Mouse (Mus musculus) forebrain, postnatal 0 days (tissue): ENCODE measurements at regions not wholly inside any gene's neighbourhood (a gene's known extent, or its start where the extent isn't known, plus 50 kb on each side); places are given as distances from the start of the nearest gene placed in this dataset.

ENCODE experiments used
- ATAC-seq: fragments of 200-750 bp; cut with Nextera tagmentation; 2 replicates; pipeline ENCODE4 v1.8.0; 2017; ENCODE audit warnings: mild to moderate bottlenecking, moderate library complexity
- DNase-seq: peaks from one replicate; pipeline ENCODE4 v3.0.0-alpha.2; 2015
- H3K27ac ChIP-seq: fragments of 300-500 bp; sonication (generic); 2 replicates; pipeline ENCODE4 v1.5.1; 2014; ENCODE audit warnings: low read depth, mild to moderate bottlenecking, antibody characterized with exemption, low read length, moderate library complexity, mixed read lengths
- H3K27me3 ChIP-seq: fragments of 300-500 bp; sonication (generic); 2 replicates; pipeline ENCODE4 v1.6.1; 2014; ENCODE audit warnings: mild to moderate bottlenecking, low read length, mixed read lengths; ENCODE audit not compliant: insufficient read depth
- H3K36me3 ChIP-seq: fragments of 300-500 bp; sonication (generic); 2 replicates; pipeline ENCODE4 v1.6.1; 2014; ENCODE audit warnings: mild to moderate bottlenecking, moderate library complexity; ENCODE audit not compliant: insufficient read depth
- H3K4me1 ChIP-seq: fragments of 300-500 bp; sonication (generic); 2 replicates; pipeline ENCODE4 v1.6.1; 2014; ENCODE audit warnings: antibody characterized with exemption; ENCODE audit not compliant: insufficient read depth
- H3K4me2 ChIP-seq: fragments of 300-500 bp; sonication (generic); 2 replicates; pipeline ENCODE4 v1.6.1; 2014; ENCODE audit warnings: low read depth, mild to moderate bottlenecking, moderate library complexity
- H3K4me3 ChIP-seq: fragments of 300-500 bp; sonication (generic); 2 replicates; pipeline ENCODE4 v1.5.1; 2014; ENCODE audit warnings: low read depth, low read length, mixed read lengths
- H3K9ac ChIP-seq: fragments of 300-500 bp; sonication (generic); 2 replicates; pipeline ENCODE4 v1.6.1; 2014; ENCODE audit warnings: mild to moderate bottlenecking
- H3K9me3 ChIP-seq: fragments of 300-500 bp; sonication (generic); 2 replicates; pipeline ENCODE4 v1.6.1; 2016; ENCODE audit warnings: low read length
- CTCF ChIP-seq: sonication (generic); IDR thresholded peaks from 2 replicates; pipeline ENCODE4 v1.5.1; 2016; ENCODE audit warnings: antibody characterized with exemption, control low read depth, low read depth
- WGBS: fragments of 180-500 bp; shearing (Covaris S2); extraction: QIAGEN DNeasy Blood & Tissue Kit; methylation state at CpG from one replicate; pipeline ENCODE4 v1.1.7; 2014; 5-methylcytosine and 5-hydroxymethylcytosine counted together

DNA sequence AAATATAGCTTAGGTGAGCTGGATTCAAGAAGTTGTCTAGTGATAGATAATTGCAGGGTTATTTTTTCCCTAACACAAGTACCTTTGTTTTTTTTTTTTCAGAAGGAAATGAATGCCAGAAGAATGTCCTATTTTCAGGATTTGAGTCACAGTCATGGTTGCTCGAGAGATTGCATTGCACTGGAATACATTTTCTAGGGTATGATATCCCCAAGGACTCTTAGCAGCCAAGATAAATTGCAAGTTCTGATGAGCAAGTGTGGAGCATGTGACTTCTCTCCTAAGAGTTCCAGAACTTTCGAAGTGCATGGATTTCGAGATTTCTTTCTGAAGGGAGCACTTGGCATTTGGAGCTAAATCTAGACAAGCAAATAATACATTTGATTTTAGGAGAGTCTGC is 140.9 kb upstream of the Tfap2d start:
- H3K27me3 ChIP-seq, result no peaks in the 10 kb centered on the region
- ATAC-seq (no peak), DNase-seq (no peak)
- H3K27ac ChIP-seq, result no peak overlapping the region
- no peaks in the 10 kb centered on the region for H3K4me1 ChIP-seq
- no peak overlapping the region for H3K9ac ChIP-seq
- no peaks in the 10 kb centered on the region for H3K9me3 ChIP-seq
- no peak overlapping the region for H3K4me3 ChIP-seq
- H3K4me2 ChIP-seq, result no peak overlapping the region
- TF ChIP-seq CTCF, result no peak
- H3K36me3 ChIP-seq, result no peaks in the 10 kb centered on the region
- 83% methylated on average over 3 of the region's 3 CpGs for WGBS

DNA sequence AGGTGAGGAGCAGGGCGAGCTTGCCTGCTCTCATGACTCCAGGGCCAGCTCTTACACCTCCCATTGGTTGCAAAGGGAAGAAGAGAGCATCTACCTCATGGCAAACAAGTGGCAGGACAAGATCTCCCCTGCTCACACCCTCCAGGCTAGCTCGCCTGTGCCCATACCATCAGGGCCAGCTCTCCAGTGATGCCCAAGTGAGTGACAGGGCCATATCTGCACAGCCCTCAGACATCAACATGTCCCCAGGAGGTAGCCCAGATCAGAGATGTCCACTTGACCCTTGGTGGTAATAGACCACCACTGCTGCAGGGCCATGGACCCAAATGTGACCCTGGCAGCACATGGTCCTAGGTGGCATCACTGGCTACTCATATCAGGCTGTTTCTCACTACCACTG is 133.9 kb upstream of the Tfap2d start:
- ATAC-seq, result no peak
- DNase-seq, result no peak
- Histone ChIP-seq H3K27me3 (no peaks in the 10 kb centered on the region), H3K27ac (no peak overlapping the region), H3K4me2 (no peak overlapping the region), H3K36me3 (no peaks in the 10 kb centered on the region), H3K9ac (no peak overlapping the region), H3K4me3 (no peak overlapping the region), H3K4me1 (no peaks in the 10 kb centered on the region), H3K9me3 (no peaks in the 10 kb centered on the region)
- 67% methylated on average over 2 of the region's 2 CpGs for WGBS
- TF ChIP-seq CTCF, result no peak

DNA sequence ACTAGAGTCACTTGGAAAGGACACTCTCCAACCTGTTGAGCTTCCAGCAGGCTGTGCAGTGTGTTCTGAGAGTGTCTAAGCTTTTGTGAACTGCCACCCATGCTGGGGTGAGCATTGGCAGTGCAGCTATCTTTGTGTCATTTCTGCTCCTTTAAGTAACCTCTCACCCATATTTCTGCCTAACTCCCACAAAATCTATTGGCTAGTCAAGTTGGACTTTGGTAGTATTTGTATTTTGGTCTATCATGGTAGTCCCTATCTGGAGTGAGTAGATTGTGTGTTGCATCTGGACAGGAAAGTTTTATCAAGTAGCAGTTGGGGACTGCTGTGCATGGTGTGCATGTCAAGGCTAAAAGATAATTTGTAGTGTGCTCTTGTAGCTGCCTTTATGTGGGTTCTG is 132.6 kb upstream of the Tfap2d start:
- no peak overlapping the region for H3K27ac ChIP-seq
- no peaks in the 10 kb centered on the region for H3K36me3 ChIP-seq
- no peak overlapping the region for H3K4me3 ChIP-seq
- H3K9me3 ChIP-seq, result no peaks in the 10 kb centered on the region
- no peak overlapping the region for H3K4me2 ChIP-seq
- no peak overlapping the region for H3K9ac ChIP-seq
- TF ChIP-seq CTCF, result no peak
- H3K27me3 ChIP-seq, result no peaks in the 10 kb centered on the region
- ATAC-seq, result no peak
- H3K4me1 ChIP-seq, result no peaks in the 10 kb centered on the region
- DNase-seq, result no peak

DNA sequence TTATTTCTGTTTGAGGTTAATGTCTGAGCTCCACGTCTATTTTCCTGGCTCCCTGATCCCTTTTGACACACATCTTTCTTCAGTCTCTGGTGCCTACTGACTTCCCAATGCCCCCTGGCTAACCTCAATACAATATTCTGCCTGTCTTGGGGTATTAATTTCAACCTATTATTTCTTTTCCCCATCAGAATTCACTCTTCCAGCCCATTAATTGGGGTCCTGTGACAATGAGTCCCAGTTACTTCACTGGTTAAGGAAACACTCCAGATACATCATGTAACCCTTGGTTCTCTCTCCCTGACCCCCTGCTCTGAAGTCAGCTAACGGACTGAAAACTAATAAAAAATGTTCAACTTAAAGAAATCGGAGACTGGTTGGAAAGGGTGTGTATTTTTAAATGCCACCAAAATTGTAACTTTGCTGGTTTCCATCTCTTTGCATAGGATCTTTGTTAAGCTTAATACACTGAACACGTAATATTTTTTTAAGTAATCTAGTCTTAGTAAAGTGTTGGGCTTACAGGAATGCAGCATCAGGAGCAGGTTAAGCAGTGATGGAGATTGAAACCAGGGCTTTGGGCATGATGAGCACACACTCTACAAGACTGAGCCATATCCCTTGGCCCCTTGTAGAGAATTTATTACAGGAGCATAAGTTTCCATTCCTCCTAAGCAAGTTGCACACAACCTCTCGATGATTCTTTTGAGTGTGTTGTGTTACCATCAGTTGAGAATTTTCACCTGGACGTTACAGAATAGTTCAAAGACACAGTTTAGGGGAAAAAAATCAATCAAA is 128.8 kb upstream of the Tfap2d start:
- Histone ChIP-seq H3K9me3 (no peaks in the 10 kb centered on the region), H3K4me2 (no peak overlapping the region), H3K4me1 (no peaks in the 10 kb centered on the region), H3K27ac (no peak overlapping the region), H3K36me3 (no peaks in the 10 kb centered on the region), H3K4me3 (no peak overlapping the region), H3K9ac (no peak overlapping the region), H3K27me3 (no peaks in the 10 kb centered on the region)
- no peak for ATAC-seq
- no peak for TF ChIP-seq CTCF
- no peak for DNase-seq
- WGBS, result 78% methylated on average over 6 of the region's 6 CpGs

DNA sequence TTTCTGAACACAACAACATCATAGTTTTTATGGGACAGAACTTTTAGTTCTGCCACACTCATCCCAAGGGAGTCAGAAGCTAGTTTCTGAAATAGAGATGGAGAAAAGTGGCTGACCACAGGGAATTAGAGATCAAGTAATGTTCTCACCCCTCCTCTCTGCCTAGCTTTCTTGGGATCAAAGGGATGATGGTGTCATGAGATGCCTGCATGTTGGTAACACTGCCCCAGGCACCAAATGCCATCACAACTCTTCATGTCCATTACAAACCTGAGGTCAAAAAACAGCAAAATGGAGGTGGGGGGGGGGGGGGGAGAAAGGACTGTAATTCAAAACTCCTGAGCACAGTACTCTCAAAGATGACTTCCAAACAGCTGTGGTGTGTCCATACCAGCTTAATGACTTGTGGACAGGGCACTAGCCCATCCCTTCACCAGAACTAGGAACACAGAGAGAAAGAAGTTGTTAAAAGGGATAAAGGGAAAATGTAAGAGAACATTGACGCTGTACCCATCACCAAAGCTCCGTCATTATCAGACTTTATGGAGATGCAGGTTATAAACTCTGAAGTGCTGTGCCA is 127.9 kb upstream of the Tfap2d start:
- no peak overlapping the region for H3K27ac ChIP-seq
- 86% methylated on average over 2 of the region's 2 CpGs for WGBS

DNA sequence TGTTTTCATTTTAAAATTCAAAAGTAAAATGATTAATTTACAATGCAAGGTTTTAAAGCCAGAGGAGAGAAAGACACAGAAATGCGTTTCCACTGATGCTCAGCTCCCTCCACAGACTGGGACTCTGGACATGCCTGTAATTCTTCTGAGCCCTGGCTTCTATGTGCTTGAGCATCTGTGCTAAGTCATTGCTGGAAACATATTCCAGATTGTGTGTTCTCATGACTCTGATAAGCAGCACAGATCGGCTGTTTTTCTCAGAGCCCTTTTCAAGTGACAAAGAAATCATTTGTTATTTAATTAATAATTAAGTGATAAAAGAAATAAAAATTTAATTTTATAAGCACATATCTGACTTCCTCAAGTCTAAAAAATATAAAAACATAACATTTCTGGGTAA is 127.3 kb upstream of the Tfap2d start:
- peak; percentile 61; the same call in 1 of the 2 replicates for ATAC-seq
- no peaks in the 10 kb centered on the region for H3K36me3 ChIP-seq
- H3K4me3 ChIP-seq, result no peak overlapping the region
- WGBS, result 54% methylated on average over 2 of the region's 2 CpGs
- no peaks in the 10 kb centered on the region for H3K9me3 ChIP-seq
- no peak overlapping the region for H3K9ac ChIP-seq
- no peak overlapping the region for H3K27ac ChIP-seq
- no peak overlapping the region for H3K4me2 ChIP-seq
- TF ChIP-seq CTCF, result no peak
- DNase-seq, result peak; percentile 32
- H3K4me1 ChIP-seq, result no peaks in the 10 kb centered on the region
- H3K27me3 ChIP-seq, result no peaks in the 10 kb centered on the region

More for the DNA sequence above, 127.9 kb upstream of the Tfap2d start:
- Histone ChIP-seq H3K27me3 (no peaks in the 10 kb centered on the region), H3K9me3 (no peaks in the 10 kb centered on the region), H3K4me1 (no peaks in the 10 kb centered on the region), H3K36me3 (no peaks in the 10 kb centered on the region), H3K4me2 (no peak overlapping the region), H3K9ac (no peak overlapping the region), H3K4me3 (no peak overlapping the region)
- DNase-seq, result no peak
- TF ChIP-seq CTCF, result no peak
- no peak for ATAC-seq

DNA sequence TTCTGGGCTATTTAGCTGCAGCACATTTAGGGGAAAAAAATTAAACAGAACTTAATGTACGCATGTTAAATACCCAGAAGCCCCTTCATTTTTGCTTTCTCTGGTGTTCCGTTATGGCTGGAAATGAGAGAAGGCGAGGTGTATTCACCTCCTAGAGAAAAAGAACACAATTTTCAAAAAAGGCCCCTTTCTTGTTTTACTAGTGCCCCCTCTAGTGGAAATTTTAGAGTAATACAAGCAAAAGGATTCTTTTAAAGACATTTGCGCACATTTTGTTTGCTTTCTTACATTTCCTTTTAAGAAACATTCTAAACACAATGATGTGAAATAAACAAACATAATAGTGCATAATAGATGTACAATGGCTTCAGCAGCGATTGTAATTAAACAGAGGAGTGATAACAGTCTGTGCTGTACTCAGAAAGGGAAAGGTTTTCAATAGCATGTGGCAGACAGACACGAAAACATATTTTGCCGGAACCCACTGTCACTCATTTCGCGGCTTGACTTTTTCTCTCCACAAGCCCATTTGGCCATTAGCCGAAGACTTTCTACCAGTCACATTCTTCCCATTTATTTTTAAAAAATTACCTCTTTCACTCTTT is 126.0 kb upstream of the Tfap2d start:
- Histone ChIP-seq H3K9ac (no peak overlapping the region), H3K4me3 (no peak overlapping the region), H3K4me2 (peak overlapping the region; percentile 32), H3K36me3 (no peaks in the 10 kb centered on the region), H3K4me1 (no peaks in the 10 kb centered on the region), H3K9me3 (no peaks in the 10 kb centered on the region), H3K27me3 (no peaks in the 10 kb centered on the region), H3K27ac (no peak overlapping the region)
- DNase-seq (peak; percentile 74), ATAC-seq (peak; percentile 68)
- peak; percentile 66 for TF ChIP-seq CTCF
- 31% methylated on average over 10 of the region's 10 CpGs for WGBS
